In genomic region chr4:144968371-144968770, GRCm38 (mm10) we compare ENCODE assay signal across 28 mouse cellular contexts.
DNase-seq lines count a peak whose midpoint lies in the region; ATAC-seq lines count a peak whose summit lies in the region.
"Had no signal": no experiment of that assay in that cellular context is flagged by ENCODE, and none has a peak within 500 bp of the region (broad histone marks: within the 10 kb centered on the region; RNA-seq: fewer than 3 reads in every experiment).

No protein-coding gene starts in this region.

- no peak overlapping the region for H3K4me2 ChIP-seq in kidney, embryonic 15.5 days
- H3K4me2 ChIP-seq: embryonic facial prominence, embryonic 13.5 days; forebrain, embryonic 12.5 days; forebrain, embryonic 15.5 days; hindbrain, embryonic 13.5 days had no signal

- H3K27me3 ChIP-seq in kidney, embryonic 15.5 days = no peaks in the 10 kb centered on the region
- H3K27me3 ChIP-seq: CH12.LX; embryonic facial prominence, embryonic 13.5 days; forebrain, embryonic 12.5 days; forebrain, embryonic 15.5 days; hindbrain, embryonic 13.5 days; Patski had no signal

- WGBS in kidney, embryonic 15.5 days = 77% methylated on average over 3 of the region's 3 CpGs

- peaks cover 12% of the 10 kb centered on the region for H3K4me1 ChIP-seq in kidney, embryonic 15.5 days
- H3K4me1 ChIP-seq: forebrain, embryonic 12.5 days; forebrain, embryonic 15.5 days; hindbrain, embryonic 10.5 days; hindbrain, embryonic 13.5 days had no signal

- peak overlapping the region; percentile 24 for H3K27ac ChIP-seq in kidney, embryonic 15.5 days
- H3K27ac ChIP-seq: embryonic facial prominence, embryonic 10.5 days; embryonic facial prominence, embryonic 13.5 days; forebrain, embryonic 12.5 days; forebrain, embryonic 15.5 days; heart, embryonic 10.5 days; hindbrain, embryonic 10.5 days; hindbrain, embryonic 13.5 days had no signal

- H3K9me3 ChIP-seq in kidney, embryonic 15.5 days (replicated peaks) = no peaks in the 10 kb centered on the region
- H3K9me3 ChIP-seq: embryonic facial prominence, embryonic 10.5 days; forebrain, embryonic 12.5 days; forebrain, embryonic 15.5 days; G1E; heart, embryonic 10.5 days; hindbrain, embryonic 10.5 days; hindbrain, embryonic 13.5 days had no signal

- H3K4me3 ChIP-seq in kidney, embryonic 15.5 days (replicated peaks) = no peak overlapping the region
- H3K4me3 ChIP-seq: embryonic facial prominence, embryonic 10.5 days; embryonic facial prominence, embryonic 13.5 days; erythroblast, embryonic 14.5 days; forebrain, embryonic 12.5 days; forebrain, embryonic 15.5 days; heart, embryonic 10.5 days; hindbrain, embryonic 10.5 days; hindbrain, embryonic 13.5 days had no signal

- ATAC-seq in kidney, embryonic 15.5 days (replicated peaks; ENCODE audit: low FRiP score) = no peak
- ATAC-seq: forebrain, embryonic 15.5 days; hindbrain, embryonic 16.5 days had no signal

- intact Hi-C loops in heart, postnatal 36 days (cut with DNase I) = no loop called here

- peak; percentile 91 for DNase-seq in heart, adult 11 months
- no peak for DNase-seq in heart, postnatal 36 days
- no peak for DNase-seq in kidney, adult 9 months
- peak; percentile 19 for DNase-seq in urinary bladder, adult 2 months (ENCODE audit: low spot score)
- no peak for DNase-seq in urinary bladder, postnatal 10 days (ENCODE audit: low spot score)
- DNase-seq in c-Kit-positive CD71-positive TER-119-positive erythroid progenitor cells, embryonic 14.5 days (ENCODE audit: low spot score) = no peak
- DNase-seq: adrenal gland, postnatal 10 days; B cell, adult 2 months; cerebellum, adult 11-12 months; cerebellum, adult 8-10 months; cerebellum, postnatal 36 days; embryo, embryonic 11 days; gastrocnemius, postnatal 10 days; gastrocnemius, postnatal 36 days; heart, adult 18-20 months had no signal

- no peak overlapping the region for H3K9ac ChIP-seq in kidney, embryonic 15.5 days
- H3K9ac ChIP-seq: embryonic facial prominence, embryonic 13.5 days; forebrain, embryonic 12.5 days; forebrain, embryonic 15.5 days; hindbrain, embryonic 13.5 days had no signal

- peaks cover 13% of the 10 kb centered on the region for H3K36me3 ChIP-seq in kidney, embryonic 15.5 days
- H3K36me3 ChIP-seq: forebrain, embryonic 12.5 days; forebrain, embryonic 15.5 days had no signal

Comparison
In these comparisons a context has a peak if more than half of its experiments do, and no peak if none do; other contexts are left out.
1. DNase-seq: peak in heart, adult 11 months (single experiment) and urinary bladder, adult 2 months (single experiment); none in heart, postnatal 36 days (0 of 2), kidney, adult 9 months (single experiment), urinary bladder, postnatal 10 days (single experiment) and c-Kit-positive CD71-positive TER-119-positive erythroid progenitor cells, embryonic 14.5 days (single experiment).